Mouse (Mus musculus): ENCODE data around the gene Ccdc62.

Gene Ccdc62

DNA sequence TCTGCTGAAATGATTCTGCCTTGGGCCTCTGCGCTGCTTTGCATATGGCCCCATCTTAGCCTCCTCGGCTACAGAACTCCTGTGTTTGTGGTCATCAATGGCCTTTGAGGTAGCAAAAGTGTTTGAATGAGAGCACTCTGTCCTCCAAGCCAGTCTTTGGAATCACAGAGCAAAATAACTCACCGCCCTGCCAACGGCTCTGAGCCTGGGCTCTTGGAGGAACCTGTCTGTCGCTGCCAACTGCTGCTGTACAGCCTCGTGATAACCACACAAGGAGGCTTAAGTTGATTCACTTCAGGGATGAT is 50.7 kb downstream of the Ccdc62 start:
- no peak for DNase-seq

DNA sequence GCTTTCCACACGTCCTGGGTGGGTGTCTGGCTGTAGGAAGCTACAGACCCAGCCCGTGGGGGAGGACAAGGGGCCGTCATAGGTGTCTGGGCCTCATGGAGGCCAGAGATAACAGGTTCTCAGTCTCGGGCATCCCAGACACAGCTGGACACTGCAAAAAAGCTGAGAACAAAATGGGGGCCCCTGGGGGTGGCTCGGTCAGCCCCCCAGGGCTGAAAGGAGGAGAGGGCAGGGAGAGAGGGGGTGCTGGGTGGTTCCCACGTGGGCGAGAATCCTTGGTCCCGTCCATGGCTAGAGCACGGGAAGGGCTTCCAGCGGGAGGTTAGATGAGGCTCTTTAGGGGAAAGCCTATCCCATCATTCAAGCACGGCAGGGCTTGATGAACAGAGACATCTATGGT is 52.4 kb downstream of the Ccdc62 start:
- DNase-seq: no peak

DNA sequence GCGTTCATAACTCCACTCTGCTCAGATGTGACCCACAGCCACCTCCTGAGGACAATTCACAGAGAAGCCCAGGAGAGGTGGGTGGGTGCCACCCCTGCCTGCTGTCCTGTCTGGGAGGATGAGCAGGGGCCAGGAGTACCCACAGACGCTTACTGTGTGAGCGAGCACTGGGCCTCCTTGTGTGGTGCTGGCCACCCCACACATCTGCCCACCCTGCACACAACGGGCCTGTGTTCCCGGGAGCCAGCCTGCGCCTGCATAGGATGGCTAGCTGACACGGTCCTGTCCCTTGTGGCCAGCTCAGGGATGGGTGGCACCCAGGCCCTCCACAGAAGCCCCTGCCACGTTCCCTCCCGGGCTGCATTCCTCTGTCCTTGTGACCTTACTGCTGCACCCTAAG is 55.0 kb downstream of the Ccdc62 start:
- DNase-seq: no peak

DNA sequence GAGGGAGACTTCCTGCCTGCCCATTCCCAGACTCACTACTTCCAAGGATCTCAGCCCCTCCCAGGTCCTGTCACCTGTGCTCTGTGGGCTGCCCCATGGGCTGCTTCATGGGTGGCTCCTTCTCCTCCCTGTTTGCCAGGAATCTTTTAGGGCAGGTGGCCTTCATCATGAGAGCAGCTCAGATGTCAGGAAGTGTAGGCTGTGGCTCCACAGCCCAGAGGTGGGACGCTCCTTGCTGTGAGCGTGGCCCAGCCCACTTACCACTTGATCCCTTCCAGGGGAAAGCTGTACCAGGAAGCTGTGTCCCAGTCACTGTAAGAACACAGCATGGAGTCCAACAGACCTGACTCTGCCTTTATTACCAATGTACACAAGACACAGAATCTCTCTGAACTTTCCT is 56.4 kb downstream of the Ccdc62 start:
- DNase-seq: no peak

DNA sequence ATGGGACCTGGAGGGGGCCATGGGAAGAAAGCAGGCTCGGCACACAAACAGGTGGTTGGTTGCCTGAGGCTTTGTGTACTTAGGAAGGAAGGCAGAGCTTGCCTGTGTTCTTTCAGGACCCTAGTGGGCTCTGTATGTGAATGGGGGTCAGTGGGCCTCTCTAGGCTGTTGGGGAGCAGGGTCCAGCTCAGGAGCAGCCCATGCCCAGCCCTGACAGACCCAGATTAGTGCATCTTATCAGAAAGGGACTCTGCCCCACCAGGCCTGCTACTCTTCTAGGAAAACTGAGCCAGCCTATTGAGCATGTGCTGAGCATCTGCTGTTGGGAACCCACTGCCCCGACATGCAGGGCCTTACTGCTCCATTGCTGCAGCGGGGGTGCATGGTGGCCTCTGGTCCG is 57.0 kb downstream of the Ccdc62 start:
- no peak for DNase-seq

DNA sequence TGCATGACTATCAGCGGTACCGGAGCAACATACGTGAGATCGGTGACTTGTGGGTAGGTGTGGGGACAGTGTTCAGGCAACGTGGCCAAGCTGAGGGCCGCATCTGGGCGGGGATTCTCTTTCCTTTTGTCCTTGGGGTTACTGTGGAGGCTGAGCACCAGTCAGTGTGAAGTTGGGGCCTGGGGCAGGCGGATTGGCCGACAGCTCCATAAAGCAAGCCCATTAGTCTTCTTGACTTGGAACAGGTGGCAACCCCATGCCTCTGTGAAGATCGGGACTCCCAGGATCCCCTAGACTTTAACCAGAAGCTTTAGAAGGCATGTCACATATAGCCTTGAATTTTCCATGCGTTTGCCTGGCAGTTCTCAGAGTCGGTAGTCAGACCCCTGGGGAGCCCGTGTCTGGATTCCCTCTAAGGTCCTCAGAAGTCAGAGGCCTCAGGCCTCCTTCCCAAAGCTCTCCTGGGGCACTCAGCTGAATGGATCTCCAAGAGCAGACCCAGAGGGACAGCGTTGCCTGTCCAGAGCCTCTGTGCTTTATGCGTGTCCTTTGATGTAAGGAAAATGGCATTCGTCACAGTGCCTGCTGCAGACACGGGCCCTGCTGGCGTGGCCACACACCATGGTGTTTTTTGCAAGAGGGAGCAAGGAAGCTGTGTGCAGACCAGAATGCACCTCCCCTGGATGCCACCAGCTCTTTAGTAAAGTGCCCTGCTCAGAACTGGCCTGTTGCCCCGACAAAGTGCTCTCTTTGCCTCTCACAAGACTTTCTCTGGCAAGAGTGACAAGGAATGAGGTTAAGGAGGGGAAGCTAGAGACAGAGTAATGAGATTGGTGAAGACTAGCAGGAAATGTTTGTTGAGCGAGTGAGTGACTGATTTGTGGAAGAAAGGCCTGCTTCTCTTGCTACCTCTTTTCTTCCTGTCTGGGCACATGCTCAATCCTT is 59.7 kb downstream of the Ccdc62 start:
- DNase-seq: no peak

DNA sequence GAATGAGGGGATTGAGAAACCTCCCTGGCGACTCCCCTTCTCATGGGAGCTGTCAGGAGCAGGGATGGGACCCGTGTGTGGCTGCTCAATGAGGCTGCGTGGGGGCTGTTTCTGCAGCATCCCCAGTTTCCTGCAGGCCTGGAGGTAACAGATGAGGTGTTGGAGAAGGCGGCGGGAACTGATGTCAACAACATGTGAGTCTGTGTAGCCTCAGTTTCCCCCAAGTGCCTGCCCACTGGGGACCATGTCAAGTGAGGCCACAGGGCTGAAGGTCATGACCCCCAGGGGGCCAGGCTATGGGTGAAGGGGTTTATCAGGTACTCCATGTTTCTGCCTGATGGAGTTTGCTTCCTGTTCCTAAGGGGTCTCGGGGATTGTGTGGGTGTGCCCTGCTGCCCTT is 60.8 kb downstream of the Ccdc62 start:
- DNase-seq: no peak

DNA sequence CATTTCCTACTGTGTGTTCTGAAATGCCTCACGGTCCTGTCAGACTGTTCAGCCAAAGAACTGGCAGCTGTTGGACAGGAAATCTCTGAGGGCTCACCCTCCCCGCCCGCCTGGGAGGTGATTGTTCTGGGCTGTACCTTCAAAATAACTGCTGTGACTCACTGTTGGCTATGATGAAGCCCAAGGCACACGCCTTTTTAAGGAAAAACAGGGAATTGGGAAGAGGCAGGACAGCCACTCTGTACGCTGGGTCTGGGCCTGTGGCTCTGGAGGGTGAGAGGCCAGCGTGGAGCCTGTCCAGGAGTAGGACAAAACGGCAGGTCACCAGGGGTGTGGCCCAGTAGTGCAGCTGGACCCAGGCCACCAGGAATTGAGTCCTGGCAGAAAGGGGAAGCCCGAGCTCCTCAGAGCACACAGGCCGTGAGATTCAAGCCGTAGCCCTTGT is 61.7 kb downstream of the Ccdc62 start:
- peak; percentile 71 for DNase-seq

DNA sequence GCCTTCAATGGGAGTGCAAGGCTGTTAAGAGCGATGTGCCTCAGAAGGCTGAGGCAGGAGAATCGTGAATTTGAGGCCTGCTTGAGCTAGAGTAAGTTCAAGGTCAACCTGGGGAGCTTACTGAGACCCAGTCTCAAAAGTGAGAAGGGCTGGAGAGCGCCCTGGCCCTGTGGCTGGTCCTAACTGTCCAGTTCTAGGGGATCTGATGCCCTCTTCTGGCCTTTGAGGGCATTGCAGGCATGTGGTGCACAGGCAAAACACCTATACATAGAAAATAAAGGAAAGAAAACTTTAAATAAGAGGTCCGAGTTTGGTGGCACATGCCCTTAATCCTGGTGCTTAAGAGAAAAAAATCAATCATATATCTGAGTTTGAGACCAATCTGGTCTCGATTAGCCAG is 62.3 kb downstream of the Ccdc62 start:
- DNase-seq: peak; percentile 90

DNA sequence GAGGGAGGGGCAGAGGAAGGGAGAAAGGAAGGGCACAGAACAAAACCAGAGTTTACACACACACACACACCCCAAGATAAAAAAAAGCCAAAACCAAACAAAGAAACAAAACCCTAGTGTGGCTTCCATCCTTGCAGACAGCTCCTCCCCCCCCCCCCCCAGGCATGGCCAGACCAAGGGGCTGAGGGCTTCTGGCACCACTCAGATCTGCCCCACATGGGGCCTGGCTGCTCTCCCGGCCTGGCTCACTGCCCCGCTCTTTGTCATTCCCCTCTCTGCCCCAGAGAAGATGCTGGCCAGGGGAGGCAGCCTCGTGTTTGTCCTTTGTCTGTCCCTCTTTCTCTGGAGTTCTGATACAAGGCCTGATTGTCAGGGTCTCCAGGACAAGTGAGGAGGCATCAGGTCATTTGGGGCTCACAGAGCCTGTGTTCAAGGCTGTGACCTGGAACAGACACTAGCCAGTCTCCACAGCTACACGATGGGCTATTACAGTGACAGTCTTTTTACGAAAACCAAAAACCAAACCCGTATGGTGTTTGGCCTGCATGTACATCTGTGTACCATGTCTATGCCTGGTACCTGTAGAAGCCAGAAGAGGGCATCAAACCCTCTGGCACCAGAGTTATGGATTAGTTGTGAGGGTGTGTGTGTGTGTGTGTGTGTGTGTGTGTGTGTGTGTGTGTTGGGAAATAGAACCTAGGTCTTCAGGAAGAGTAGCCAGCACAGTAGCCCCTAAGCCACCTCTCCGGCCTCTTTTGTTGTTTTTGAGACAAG is 63.0 kb downstream of the Ccdc62 start:
- no peak for DNase-seq

DNA sequence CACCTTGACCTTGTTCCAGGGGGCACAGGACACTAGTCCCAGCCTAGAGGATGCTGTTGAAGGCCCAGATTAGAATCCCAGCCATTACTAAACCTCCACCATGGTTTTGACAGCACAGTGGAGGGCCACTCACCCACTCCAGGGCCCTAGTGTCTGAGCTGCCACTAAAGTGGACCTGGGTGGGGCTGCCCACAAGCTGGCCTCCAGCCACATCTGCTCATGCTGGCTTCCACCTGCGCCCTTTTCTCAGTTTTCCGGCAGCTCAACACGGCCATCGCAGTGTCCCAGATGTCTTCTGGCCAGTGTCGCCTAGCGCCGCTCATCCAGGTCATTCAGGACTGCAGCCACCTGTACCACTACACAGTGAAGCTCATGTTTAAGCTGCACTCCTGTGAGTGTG is 64.0 kb downstream of the Ccdc62 start:
- DNase-seq: no peak

DNA sequence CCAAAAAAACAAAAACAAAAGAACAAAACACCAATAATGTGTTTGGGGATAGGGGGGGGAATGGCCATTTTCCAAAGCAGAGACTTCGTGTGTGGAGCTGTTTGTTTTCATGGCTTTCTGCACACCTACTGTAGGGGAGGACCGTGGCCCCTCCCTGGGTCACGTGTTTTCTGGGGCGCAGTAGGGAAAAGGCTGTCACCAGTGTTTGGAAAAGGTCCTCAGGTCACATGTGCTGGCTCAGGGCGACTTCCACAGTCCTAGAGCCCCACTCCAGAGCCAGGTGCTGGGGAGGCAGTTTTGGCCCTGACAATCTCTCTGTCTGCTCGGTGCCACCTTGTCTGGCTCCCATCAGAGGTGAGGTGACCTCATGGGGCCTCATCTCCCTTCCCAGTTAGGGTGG is 64.9 kb downstream of the Ccdc62 start:
- DNase-seq: no peak

DNA sequence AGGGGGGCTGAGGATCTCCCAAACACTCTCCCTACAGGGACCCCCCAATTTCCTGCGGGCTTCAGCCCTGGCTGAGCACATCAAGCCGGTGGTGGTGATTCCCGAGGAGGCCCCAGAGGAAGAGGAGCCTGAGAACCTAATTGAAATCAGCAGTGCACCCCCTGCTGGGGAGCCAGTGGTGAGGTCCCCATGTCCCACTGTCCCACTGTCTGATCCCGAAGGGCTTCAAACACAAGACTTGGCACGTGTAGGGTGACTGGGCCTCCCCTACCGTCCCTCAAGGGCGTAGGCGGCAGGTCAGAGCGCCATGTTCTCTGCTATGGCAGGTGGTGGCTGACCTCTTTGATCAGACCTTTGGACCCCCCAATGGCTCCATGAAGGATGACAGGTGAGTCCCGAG is 65.7 kb downstream of the Ccdc62 start:
- peak; percentile 44 for DNase-seq

DNA sequence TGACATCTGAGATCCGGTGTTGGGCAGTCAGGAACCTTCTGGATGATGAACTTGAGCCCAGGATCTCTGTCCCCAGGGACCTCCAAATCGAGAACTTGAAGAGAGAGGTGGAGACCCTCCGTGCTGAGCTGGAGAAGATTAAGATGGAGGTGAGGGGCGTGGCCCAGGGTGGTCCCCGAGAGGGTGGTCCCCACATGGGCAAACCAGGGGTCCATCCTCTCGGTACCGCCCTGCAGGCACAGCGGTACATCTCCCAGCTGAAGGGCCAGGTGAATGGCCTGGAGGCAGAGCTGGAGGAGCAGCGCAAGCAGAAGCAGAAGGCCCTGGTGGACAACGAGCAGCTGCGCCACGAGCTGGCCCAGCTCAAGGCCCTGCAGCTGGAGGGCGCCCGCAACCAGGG is 66.2 kb downstream of the Ccdc62 start:
- DNase-seq: no peak

DNA sequence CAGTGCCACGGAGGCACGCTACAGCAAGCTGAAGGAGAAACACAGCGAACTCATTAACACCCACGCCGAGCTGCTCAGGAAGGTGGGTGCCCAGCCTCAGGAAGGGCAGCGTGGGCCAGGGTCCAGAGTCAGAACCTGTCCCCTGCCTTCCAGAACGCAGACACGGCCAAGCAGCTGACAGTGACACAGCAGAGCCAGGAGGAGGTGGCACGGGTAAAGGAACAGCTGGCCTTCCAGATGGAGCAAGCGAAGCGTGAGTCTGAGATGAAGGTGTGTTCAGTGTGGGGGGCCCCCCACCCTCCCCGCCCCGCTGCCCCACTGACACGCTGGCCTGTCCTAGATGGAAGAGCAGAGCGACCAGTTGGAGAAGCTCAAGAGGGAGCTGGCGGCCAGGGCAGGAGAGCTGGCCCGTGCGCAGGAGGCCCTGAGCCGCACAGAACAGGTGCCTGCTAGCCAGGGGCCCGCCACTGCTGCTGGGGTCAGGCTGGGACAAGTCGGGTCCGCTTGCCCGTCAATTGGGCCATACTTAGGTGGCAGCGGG is 66.8 kb downstream of the Ccdc62 start:
- DNase-seq: no peak

DNA sequence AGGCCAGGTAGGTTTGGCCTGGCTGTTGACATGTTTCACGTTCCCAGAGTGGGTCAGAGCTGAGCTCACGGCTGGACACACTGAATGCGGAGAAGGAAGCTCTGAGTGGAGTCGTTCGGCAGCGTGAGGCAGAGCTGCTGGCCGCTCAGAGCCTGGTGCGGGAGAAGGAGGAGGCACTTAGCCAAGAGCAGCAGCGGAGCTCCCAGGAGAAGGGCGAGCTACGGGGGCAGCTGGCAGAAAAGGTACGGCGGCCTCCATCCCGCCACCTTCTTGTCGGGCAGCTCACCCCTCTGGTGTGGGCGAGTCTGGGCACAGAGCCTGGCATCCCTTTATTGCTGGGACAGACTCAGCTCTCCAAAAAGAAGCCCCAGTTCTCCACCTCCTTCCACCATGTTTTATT is 67.3 kb downstream of the Ccdc62 start:
- no peak for DNase-seq

DNA sequence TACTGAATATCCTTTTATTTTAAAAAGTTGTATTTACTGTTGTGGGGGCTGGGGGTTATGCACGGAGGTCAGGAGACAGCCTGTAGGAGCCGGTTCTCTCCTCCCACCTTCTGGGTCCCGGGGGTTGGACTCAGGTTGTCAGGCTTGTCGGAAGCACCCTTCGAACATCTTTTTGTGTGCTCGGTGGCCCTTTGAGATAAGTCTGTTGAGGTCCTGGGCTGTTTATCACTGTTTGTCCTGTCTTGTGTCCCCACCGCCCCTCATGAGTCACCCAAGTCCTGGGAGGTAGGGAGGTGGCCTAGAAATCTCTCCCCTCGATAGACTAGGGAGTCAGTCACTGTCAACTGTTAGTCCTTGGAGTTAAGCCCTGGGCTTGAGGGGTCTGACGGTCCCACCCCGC is 67.9 kb downstream of the Ccdc62 start:
- no peak for DNase-seq

DNA sequence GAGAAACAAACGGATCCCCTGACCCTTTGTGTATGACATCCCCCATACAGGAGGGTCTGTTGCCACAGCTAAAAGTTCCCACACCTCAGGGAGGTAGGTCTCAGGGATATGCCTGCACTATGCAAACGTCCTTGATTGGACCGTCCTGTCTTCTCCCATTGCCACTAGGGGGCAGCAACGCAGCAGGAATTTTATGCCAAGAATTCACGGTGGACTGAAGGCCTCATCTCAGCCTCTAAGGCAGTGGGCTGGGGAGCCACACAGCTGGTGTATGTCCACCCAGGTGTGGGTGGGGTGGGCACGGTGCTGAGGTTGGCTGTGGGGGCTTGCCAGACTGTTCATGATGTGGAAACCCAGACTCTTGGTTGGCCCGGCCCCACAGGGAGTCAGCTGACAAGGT is 70.3 kb downstream of the Ccdc62 start:
- peak; percentile 91 for DNase-seq

DNA sequence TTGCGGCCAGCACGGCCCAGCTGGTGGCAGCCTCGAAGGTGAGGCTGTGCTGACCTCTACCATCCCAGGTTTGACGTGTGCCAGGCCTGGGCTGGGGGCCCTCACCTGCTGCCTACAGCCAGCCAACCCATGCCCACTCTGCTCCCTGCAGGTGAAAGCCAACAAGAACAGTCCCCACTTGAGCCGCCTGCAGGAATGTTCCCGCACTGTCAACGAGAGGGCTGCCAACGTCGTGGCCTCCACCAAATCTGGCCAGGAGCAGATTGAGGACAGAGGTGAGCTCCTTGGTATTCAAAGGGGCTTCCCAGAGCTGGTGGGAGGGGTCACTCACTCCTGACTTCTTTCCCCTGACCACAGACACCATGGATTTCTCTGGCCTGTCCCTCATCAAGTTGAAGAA is 70.8 kb downstream of the Ccdc62 start:
- no peak for DNase-seq

DNA sequence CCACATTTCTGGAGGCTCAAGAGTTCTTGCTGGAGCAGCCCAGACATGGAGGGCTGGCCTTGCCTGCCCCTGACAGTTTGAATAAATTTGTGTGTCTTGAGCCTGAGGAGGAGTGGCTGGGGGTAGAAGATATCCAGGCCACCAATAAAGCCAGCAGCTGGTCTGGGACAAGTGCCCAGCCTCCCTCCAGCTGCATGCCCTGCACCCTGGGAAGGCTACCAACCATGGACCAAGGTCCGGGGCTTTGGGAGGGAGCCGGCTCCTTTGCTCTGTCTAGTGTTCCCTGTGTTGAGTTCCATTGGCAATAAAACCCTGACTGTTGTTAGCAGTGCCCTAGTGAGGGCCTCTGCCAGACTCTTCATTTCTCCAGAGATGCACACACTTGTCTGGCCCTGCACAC is 72.4 kb downstream of the Ccdc62 start:
- peak; percentile 78 for DNase-seq

DNA sequence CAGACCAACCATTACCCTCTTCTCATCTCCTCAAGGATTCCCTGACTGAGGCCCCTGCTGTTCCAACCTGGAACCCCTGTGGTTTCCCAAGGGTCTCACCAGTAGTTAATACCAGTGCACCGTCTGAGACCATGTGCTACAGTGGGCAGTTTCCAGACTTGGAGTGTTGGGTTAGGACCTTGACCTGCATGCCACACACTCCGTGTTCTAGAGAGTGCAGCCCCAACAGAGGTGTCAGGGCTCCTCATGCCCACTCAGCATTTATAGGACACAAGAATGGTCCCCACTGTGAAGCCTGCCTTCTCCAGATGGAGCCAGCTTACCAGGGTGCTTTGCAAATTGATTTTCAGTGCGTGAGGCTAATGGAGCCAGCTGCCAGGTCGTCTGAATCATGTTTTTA is 72.9 kb downstream of the Ccdc62 start:
- DNase-seq: no peak

DNA sequence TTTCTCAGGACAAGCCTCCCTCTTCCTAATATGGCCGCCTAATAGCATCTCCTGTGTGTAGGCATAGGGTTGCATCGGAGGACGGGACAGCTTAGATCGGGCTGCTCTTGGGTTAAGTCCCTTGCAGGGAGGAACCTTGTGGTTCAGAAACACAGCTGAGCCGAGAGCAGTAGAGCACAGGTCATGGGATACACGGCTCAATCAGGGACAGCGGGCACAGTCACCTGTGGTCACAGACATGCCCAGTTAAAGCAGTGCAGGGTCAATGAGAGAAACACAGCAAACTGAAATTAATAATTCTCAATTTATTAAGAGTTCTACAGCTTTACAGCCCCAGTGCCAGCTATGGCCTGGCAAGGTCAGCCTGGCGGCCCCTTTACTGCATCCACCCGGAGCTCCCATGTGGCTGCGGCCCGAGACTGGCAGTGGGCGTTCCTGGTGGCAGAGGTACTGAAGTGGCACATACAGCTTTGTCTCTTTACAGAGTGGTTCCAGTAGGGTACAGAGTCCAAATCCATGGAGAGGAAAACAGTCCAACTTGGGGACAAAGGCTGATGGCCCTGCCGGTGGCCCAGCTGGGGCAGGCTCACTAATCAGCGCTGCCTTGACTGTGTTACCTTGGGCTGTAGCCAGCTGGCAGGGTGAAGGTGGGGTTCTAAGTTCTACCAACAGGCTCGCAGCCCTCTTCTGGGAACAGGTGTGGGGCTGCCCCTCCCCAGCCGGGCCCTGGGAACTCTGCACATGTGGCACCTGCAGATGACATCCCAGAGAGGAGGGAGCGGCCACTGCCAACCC is 74.1 kb downstream of the Ccdc62 start:
- DNase-seq: peak; percentile 83

DNA sequence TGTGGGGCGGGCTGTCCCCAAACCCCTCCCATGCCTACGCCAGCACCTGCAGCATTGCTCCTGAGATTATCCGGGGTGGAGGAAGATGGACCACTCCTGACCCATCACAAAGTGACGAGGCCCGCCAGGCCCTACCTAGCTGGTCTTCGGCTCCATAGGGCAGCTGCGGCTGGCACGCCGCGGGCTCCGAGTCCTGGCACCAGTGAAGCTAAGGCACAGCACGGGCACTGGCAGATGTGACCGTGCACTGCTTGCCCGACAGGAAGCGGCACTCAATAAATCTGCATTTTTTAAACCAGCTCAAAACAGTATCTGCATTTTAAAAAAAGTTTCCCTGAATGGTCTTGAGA is 74.6 kb downstream of the Ccdc62 start:
- no peak for DNase-seq
